Mouse (Mus musculus) heart, adult 2 months (tissue): ENCODE measurements at regions not wholly inside any gene's neighbourhood (a gene's known extent, or its start where the extent isn't known, plus 50 kb on each side); places are given as distances from the start of the nearest gene placed in this dataset.

ENCODE experiments used
- CTCF ChIP-seq: fragments of 200-600 bp; IDR thresholded peaks from 2 replicates; pipeline ENCODE4 v1.8.1; 2022; ENCODE audit warnings: antibody characterized with exemption, mild to moderate bottlenecking, moderate library complexity
- POLR2A ChIP-seq: fragments of 200-500 bp; IDR thresholded peaks from 2 replicates; pipeline ENCODE4 v1.6.1; 2011; ENCODE audit warnings: mild to moderate bottlenecking, low read depth, low read length, control low read depth; ENCODE audit not compliant: insufficient read depth

DNA sequence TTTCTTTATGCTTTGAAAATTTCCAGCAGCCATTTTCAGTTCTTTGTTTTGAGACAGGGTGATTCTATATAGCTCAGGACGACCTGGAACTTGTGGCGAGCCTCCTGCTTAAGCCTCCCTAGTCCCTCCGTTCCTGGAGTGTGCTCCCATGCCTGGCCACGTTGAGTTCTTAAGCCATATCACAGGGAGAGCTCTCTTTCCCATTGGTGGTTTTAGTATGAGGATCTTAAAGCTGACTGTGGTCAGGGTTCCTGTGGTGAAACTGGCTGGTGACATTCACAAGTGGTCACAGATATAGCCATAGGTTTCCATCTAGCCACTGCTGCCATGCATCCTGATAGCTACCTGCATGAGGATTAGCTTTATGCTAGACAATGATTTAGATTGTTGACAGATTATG lies 109.1 kb upstream of the Gm5148 start:
- TF ChIP-seq POLR2A: no peak
- no peak for TF ChIP-seq CTCF
